Comparison of ENCODE assay signal across 9 mouse cellular contexts in the genomic region with DNA sequence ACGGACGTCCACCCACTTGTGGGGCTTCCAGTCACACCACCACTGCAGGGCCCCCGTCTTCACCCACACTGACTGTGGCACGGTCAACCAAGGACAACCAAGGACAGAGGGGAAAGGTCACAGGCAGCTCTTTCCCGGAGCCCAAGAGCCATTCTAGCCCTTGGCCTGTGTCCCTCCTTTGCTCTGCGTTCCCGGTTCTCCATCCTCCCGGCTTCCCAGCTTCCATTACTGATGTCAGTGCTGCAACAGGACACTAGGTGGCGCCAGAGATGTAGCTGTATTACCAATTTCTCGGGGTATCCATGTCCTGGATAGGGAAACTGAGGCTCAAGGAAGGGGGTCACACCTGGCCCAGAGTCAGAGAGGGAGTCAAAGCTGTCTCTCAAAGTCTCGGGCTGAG. TPM values are rescaled to one million over a fixed set of nuclear protein-coding genes. Genes with fewer than 3 reads are reported as not detected.
DNase-seq lines count a peak whose midpoint lies in the region; ATAC-seq and TF ChIP-seq lines count a peak whose summit lies in the region.
"Had no signal": no experiment of that assay in that cellular context is flagged by ENCODE, and none has a peak within 500 bp of the region (broad histone marks: within the 10 kb centered on the region; RNA-seq: fewer than 3 reads in every experiment).

No protein-coding gene starts in this region.

- no peak; the same call in 1 of the 2 replicates for ATAC-seq in intestine, postnatal 0 days
- ATAC-seq in intestine, embryonic 16.5 days, result no peak

- H3K4me1 ChIP-seq in intestine, postnatal 0 days (replicated peaks; ENCODE audit: control insufficient read depth, insufficient read depth, low read length), result no peaks in the 10 kb centered on the region
- H3K4me1 ChIP-seq in intestine, embryonic 16.5 days (ENCODE audit: control insufficient read depth, insufficient read depth, low read length), result no peaks in the 10 kb centered on the region
- H3K4me1 ChIP-seq in embryonic fibroblast, embryonic 13.5 days (ENCODE audit: control insufficient read depth, insufficient read depth, low read length), result no peaks in the 10 kb centered on the region
- H3K4me1 ChIP-seq: embryonic facial prominence, embryonic 13.5 days had no signal

- 49% methylated on average over 11 of the region's 11 CpGs for WGBS in intestine, postnatal 0 days
- WGBS in intestine, embryonic 16.5 days, result 51% methylated on average over 11 of the region's 11 CpGs

- no peak overlapping the region for H3K27ac ChIP-seq in intestine, postnatal 0 days (ENCODE audit: low read depth, low read length)
- H3K27ac ChIP-seq in intestine, embryonic 16.5 days (ENCODE audit: low read length), result no peak overlapping the region
- H3K27ac ChIP-seq in embryonic fibroblast, embryonic 13.5 days (ENCODE audit: insufficient read depth, low read length), result no peak overlapping the region
- H3K27ac ChIP-seq: embryonic facial prominence, embryonic 13.5 days had no signal

- no peak overlapping the region for H3K4me2 ChIP-seq in intestine, postnatal 0 days (replicated peaks; ENCODE audit: low read depth)
- H3K4me2 ChIP-seq in intestine, embryonic 16.5 days (ENCODE audit: low read depth, low read length), result no peak overlapping the region
- H3K4me2 ChIP-seq: embryonic facial prominence, embryonic 13.5 days had no signal

- H3K9me3 ChIP-seq in intestine, postnatal 0 days (ENCODE audit: control insufficient read depth), result no peaks in the 10 kb centered on the region
- H3K9me3 ChIP-seq in intestine, embryonic 16.5 days (ENCODE audit: control insufficient read depth, low read length), result 0 out of 2 replicates have a peak, but pooled peaks cover 2% of the 10 kb centered on the region

- no peak overlapping the region for H3K9ac ChIP-seq in intestine, postnatal 0 days (ENCODE audit: low read depth, low read length)
- H3K9ac ChIP-seq in intestine, embryonic 16.5 days (ENCODE audit: low read depth, low read length), result no peak overlapping the region
- H3K9ac ChIP-seq: embryonic facial prominence, embryonic 13.5 days had no signal

- TF ChIP-seq CTCF in intestine, postnatal 0 days (IDR thresholded peaks at IDR 0.05; ENCODE audit: low read depth), result peak; percentile 89
- peak; percentile 53; the same call in 1 of the 2 replicates for TF ChIP-seq CTCF in embryonic fibroblast, embryonic 13.5 days (IDR thresholded peaks at IDR 0.05; ENCODE audit: borderline replicate concordance, insufficient read depth, low read length)

- no peak for TF ChIP-seq POLR2A in embryonic fibroblast, embryonic 13.5 days (IDR thresholded peaks at IDR 0.05; ENCODE audit: low read depth, low read length)

- peak; percentile 37 for DNase-seq in CD4-positive helper T cell, adult 2 months (ENCODE audit: low read depth, low spot score)
- peak; percentile 63 for DNase-seq in R1 (ENCODE audit: low read depth, low spot score)
- DNase-seq in kidney, postnatal 4 days, result peak; percentile 68 to 71
- DNase-seq in mesoderm, embryonic 11.5 days (ENCODE audit: low read depth, low spot score), result peak; percentile 39
- DNase-seq in spleen, postnatal 36 days (ENCODE audit: low spot score in 2 of 2), result no peak

- H3K27me3 ChIP-seq in intestine, postnatal 0 days (replicated peaks; ENCODE audit: control insufficient read depth, insufficient read depth, low read length), result no peaks in the 10 kb centered on the region
- no peaks in the 10 kb centered on the region for H3K27me3 ChIP-seq in intestine, embryonic 16.5 days (replicated peaks; ENCODE audit: control insufficient read depth, insufficient read depth, low read length)
- H3K27me3 ChIP-seq: embryonic facial prominence, embryonic 13.5 days had no signal

- H3K36me3 ChIP-seq in intestine, postnatal 0 days (ENCODE audit: control insufficient read depth, insufficient read depth), result peaks cover 82% of the 10 kb centered on the region
- H3K36me3 ChIP-seq in intestine, embryonic 16.5 days (ENCODE audit: control insufficient read depth, insufficient read depth, low read length), result peaks cover 17% of the 10 kb centered on the region

- H3K4me3 ChIP-seq in intestine, postnatal 0 days (ENCODE audit: low read depth, low read length), result no peak overlapping the region
- no peak overlapping the region for H3K4me3 ChIP-seq in intestine, embryonic 16.5 days (ENCODE audit: low read length)
- H3K4me3 ChIP-seq in embryonic fibroblast, embryonic 13.5 days (ENCODE audit: insufficient read depth, low read length), result no peak overlapping the region
- H3K4me3 ChIP-seq: embryonic facial prominence, embryonic 13.5 days had no signal

RNA-seq across cellular contexts. Expression of a gene that starts 15.9 kb away (rescaled TPM):
- 10.7 and 12.5 TPM in 2 replicates for polyA plus RNA-seq in intestine, postnatal 0 days (2015; fragmentation: Nextera tagmentation; extraction: Ambion mirVana)
- polyA plus RNA-seq in intestine, embryonic 16.5 days (2015; fragmentation: Nextera tagmentation; extraction: Ambion mirVana), result 19.3 and 20.4 TPM in 2 replicates
- polyA plus RNA-seq in embryonic fibroblast, embryonic 13.5 days (2011; ENCODE audit: insufficient read length, low read depth, missing spikeins), result 15.1 and 15.7 TPM in 2 replicates

RNA-seq across cellular contexts. Expression of a gene that starts 17.4 kb away (rescaled TPM):
- polyA plus RNA-seq in intestine, postnatal 0 days (2015; fragmentation: Nextera tagmentation; extraction: Ambion mirVana), result 0.13 and 0.16 TPM in 2 replicates
- polyA plus RNA-seq in intestine, embryonic 16.5 days (2015; fragmentation: Nextera tagmentation; extraction: Ambion mirVana), result 10.2 and 13.0 TPM in 2 replicates
- polyA plus RNA-seq in embryonic fibroblast, embryonic 13.5 days (2011; ENCODE audit: insufficient read length, low read depth, missing spikeins), result not detected in 2 replicates

RNA-seq across cellular contexts. Expression of a gene that starts 36.8 kb away (rescaled TPM):
- 313 and 341 TPM in 2 replicates for polyA plus RNA-seq in intestine, postnatal 0 days (2015; fragmentation: Nextera tagmentation; extraction: Ambion mirVana)
- polyA plus RNA-seq in intestine, embryonic 16.5 days (2015; fragmentation: Nextera tagmentation; extraction: Ambion mirVana), result 111 and 142 TPM in 2 replicates
- 90.6 and 104 TPM in 2 replicates for polyA plus RNA-seq in embryonic fibroblast, embryonic 13.5 days (2011; ENCODE audit: insufficient read length, low read depth, missing spikeins)

Comparison
In these comparisons a context has a peak if more than half of its experiments do, and no peak if none do; other contexts are left out.
1. DNase-seq: peak in CD4-positive helper T cell, adult 2 months (single experiment), R1 (single experiment), kidney, postnatal 4 days (2 of 2) and mesoderm, embryonic 11.5 days (single experiment); none in spleen, postnatal 36 days (0 of 2).